Mouse (Mus musculus) myocyte (in vitro differentiated cells): ENCODE data around the gene Cep57l1. TPM values are rescaled to one million over a fixed set of nuclear protein-coding genes. Genes with fewer than 3 reads are reported as not detected.
A peak's percentile ranks its signal among the peaks of the same experiment; 100 is the strongest.

Experiments
- H3K27me3 ChIP-seq: one replicate; pipeline ENCODE4 v1.6.1; 2011; ENCODE audit not compliant: control insufficient read depth, insufficient read depth, insufficient read length
- H3K36me3 ChIP-seq: one replicate; pipeline ENCODE4 v1.6.1; 2011; ENCODE audit not compliant: control insufficient read depth, insufficient read depth
- H3K4me2 ChIP-seq: one replicate; pipeline ENCODE4 v1.6.1; 2011; ENCODE audit warnings: low read depth, control low read depth
- H3K4me3 ChIP-seq: one replicate; pipeline ENCODE4 v1.5.1; 2011; ENCODE audit warnings: mild to moderate bottlenecking, control low read depth, moderate library complexity
- H3K79me2 ChIP-seq: one replicate; pipeline ENCODE4 v1.6.1; 2011; ENCODE audit not compliant: control insufficient read depth, insufficient read depth
- H3ac ChIP-seq: one replicate; pipeline ENCODE4 v1.6.1; 2011; ENCODE audit not compliant: control insufficient read depth, insufficient read length
- CEBPB ChIP-seq: IDR thresholded peaks from 2 replicates; pipeline ENCODE4 v1.6.1; 2011; ENCODE audit warnings: mild to moderate bottlenecking, moderate library complexity; ENCODE audit not compliant: poor library complexity, insufficient read depth, severe bottlenecking
- E2F4 ChIP-seq: IDR thresholded peaks from one replicate; pipeline ENCODE4 v1.6.1; 2011; ENCODE audit warnings: mild to moderate bottlenecking, control low read depth, moderate library complexity; ENCODE audit not compliant: insufficient read depth
- MAX ChIP-seq: IDR thresholded peaks from one replicate; pipeline ENCODE4 v1.6.1; 2011; ENCODE audit warnings: low read depth, mild to moderate bottlenecking, control low read depth
- MYOD1 ChIP-seq, 3 experiments: IDR thresholded peaks; one replicate each; pipeline ENCODE4 v1.6.1; 2011; ENCODE audit warnings: control low read depth in 2 of 3, low read depth in 2 of 3, mild to moderate bottlenecking in 2 of 3, moderate library complexity in 1 of 3; ENCODE audit not compliant: insufficient read length in 2 of 3, control insufficient read depth in 1 of 3
- MYOG ChIP-seq, 3 experiments: IDR thresholded peaks; one replicate each; pipeline ENCODE4 v1.6.1; 2011; ENCODE audit warnings: control low read depth in 2 of 3, low read depth in 2 of 3, mild to moderate bottlenecking in 2 of 3; ENCODE audit not compliant: insufficient read length in 2 of 3, control insufficient read depth in 1 of 3, insufficient read depth in 1 of 3
- POLR2A ChIP-seq: IDR thresholded peaks from one replicate; pipeline ENCODE4 v1.6.1; 2011; ENCODE audit warnings: low read depth, mild to moderate bottlenecking, control low read depth, moderate library complexity; ENCODE audit not compliant: insufficient read length
- POLR2AphosphoS2 ChIP-seq: IDR thresholded peaks from one replicate; pipeline ENCODE4 v1.6.1; 2011; ENCODE audit warnings: low read depth, control low read depth; ENCODE audit not compliant: insufficient read length
- REST ChIP-seq: IDR thresholded peaks from one replicate; pipeline ENCODE4 v1.6.1; 2011; ENCODE audit warnings: mild to moderate bottlenecking, control low read depth, moderate library complexity; ENCODE audit not compliant: insufficient read depth, insufficient read length
- SRF ChIP-seq: IDR thresholded peaks from one replicate; pipeline ENCODE4 v1.6.1; 2011; ENCODE audit warnings: low read depth; ENCODE audit not compliant: control insufficient read depth, insufficient read length
- TCF12 ChIP-seq: IDR thresholded peaks from one replicate; pipeline ENCODE4 v1.6.1; 2011; ENCODE audit warnings: mild to moderate bottlenecking, control low read depth; ENCODE audit not compliant: poor library complexity, insufficient read depth, severe bottlenecking
- TCF3 ChIP-seq: IDR thresholded peaks from one replicate; pipeline ENCODE4 v1.6.1; 2011; ENCODE audit warnings: low read depth, control low read depth; ENCODE audit not compliant: insufficient read length
- USF1 ChIP-seq: IDR thresholded peaks from one replicate; pipeline ENCODE4 v1.6.1; 2011; ENCODE audit warnings: low read depth, mild to moderate bottlenecking, control low read depth, moderate library complexity
- polyA plus RNA-seq: library from polyadenylated mRNA; unstranded; fragments of >200 nt; fragmentation: generic; extraction: Trizol; gene quantifications from one replicate; pipeline ENCODE4 v1.2.1, GENCODE M21; 2012; ENCODE audit warnings: missing spikeins

The Cep57l1 gene
- polyA plus RNA-seq, 1 experiment: 3.3 TPM

GRCm38 (mm10) chr10:41797253-41797652 is 12.4 kb downstream of the Cep57l1 start:
- Histone ChIP-seq H3K79me2 (no peaks in the 10 kb centered on the region), H3K27me3 (no peaks in the 10 kb centered on the region), H3K4me2 (no peak overlapping the region), H3K4me3 (no peak overlapping the region), H3K36me3 (no peaks in the 10 kb centered on the region), H3ac (no peak overlapping the region)
- TF ChIP-seq MAX (no peak), CEBPB (no peak), TCF3 (no peak), TCF12 (no peak), SRF (no peak), POLR2AphosphoS2 (no peak), MYOG (IDR thresholded peaks at IDR 0.05; ENCODE audit: control insufficient read depth in 1 of 3, insufficient read depth in 1 of 3, insufficient read length in 2 of 3, low read depth in 2 of 3) (no peak)

GRCm38 (mm10) chr10:41792375-41792774 is 17.3 kb downstream of the Cep57l1 start:
- Histone ChIP-seq H3K27me3 (no peaks in the 10 kb centered on the region), H3K4me3 (no peak overlapping the region), H3K36me3 (no peaks in the 10 kb centered on the region), H3ac (no peak overlapping the region), H3K79me2 (no peaks in the 10 kb centered on the region), H3K4me2 (no peak overlapping the region)
- TF ChIP-seq SRF (no peak), MYOG (IDR thresholded peaks at IDR 0.05; ENCODE audit: control insufficient read depth in 1 of 3, insufficient read depth in 1 of 3, insufficient read length in 2 of 3, low read depth in 2 of 3) (no peak), TCF3 (no peak), POLR2A (no peak), REST (no peak), POLR2AphosphoS2 (no peak), MYOD1 (IDR thresholded peaks at IDR 0.05; ENCODE audit: control insufficient read depth in 1 of 3, insufficient read length in 2 of 3, low read depth in 2 of 3) (no peak), USF1 (no peak)

GRCm38 (mm10) chr10:41767254-41767653 is 42.4 kb downstream of the Cep57l1 start:
- Histone ChIP-seq H3K27me3 (no peaks in the 10 kb centered on the region), H3K4me2 (no peak overlapping the region), H3ac (no peak overlapping the region), H3K4me3 (no peak overlapping the region), H3K79me2 (no peaks in the 10 kb centered on the region), H3K36me3 (no peaks in the 10 kb centered on the region)
- no peak for TF ChIP-seq POLR2A
- TF ChIP-seq MAX: no peak
- TF ChIP-seq MYOD1 (IDR thresholded peaks at IDR 0.05; ENCODE audit: control insufficient read depth in 1 of 3, insufficient read length in 2 of 3, low read depth in 2 of 3): no peak
- TF ChIP-seq CEBPB: no peak
- TF ChIP-seq REST: no peak
- no peak for TF ChIP-seq TCF12
- no peak for TF ChIP-seq E2F4
- no peak for TF ChIP-seq TCF3
- TF ChIP-seq MYOG (IDR thresholded peaks at IDR 0.05; ENCODE audit: control insufficient read depth in 1 of 3, insufficient read depth in 1 of 3, insufficient read length in 2 of 3, low read depth in 2 of 3): no peak
- no peak for TF ChIP-seq SRF
- no peak for TF ChIP-seq USF1
- TF ChIP-seq POLR2AphosphoS2: no peak

GRCm38 (mm10) chr10:41766280-41766679 is 43.4 kb downstream of the Cep57l1 start:
- H3K4me3 ChIP-seq: no peak overlapping the region
- H3ac ChIP-seq: no peak overlapping the region
- H3K4me2 ChIP-seq: no peak overlapping the region
- no peaks in the 10 kb centered on the region for H3K27me3 ChIP-seq
- no peak for TF ChIP-seq USF1
- no peak for TF ChIP-seq E2F4
- TF ChIP-seq POLR2AphosphoS2: no peak
- TF ChIP-seq MAX: no peak
- no peak for TF ChIP-seq TCF3
- TF ChIP-seq TCF12: no peak
- peak in 1 of 3 experiments; percentile 33 for TF ChIP-seq MYOD1 (IDR thresholded peaks at IDR 0.05; ENCODE audit: control insufficient read depth in 1 of 3, insufficient read length in 2 of 3, low read depth in 2 of 3)
- TF ChIP-seq SRF: no peak
- TF ChIP-seq MYOG (IDR thresholded peaks at IDR 0.05; ENCODE audit: control insufficient read depth in 1 of 3, insufficient read depth in 1 of 3, insufficient read length in 2 of 3, low read depth in 2 of 3): peak in 1 of 3 experiments; percentile 23
- TF ChIP-seq CEBPB: no peak
- TF ChIP-seq REST: no peak
- no peak for TF ChIP-seq POLR2A
- no peaks in the 10 kb centered on the region for H3K36me3 ChIP-seq
- H3K79me2 ChIP-seq: no peaks in the 10 kb centered on the region

- TF ChIP-seq POLR2AphosphoS2: no peak
- no peak for TF ChIP-seq USF1
- TF ChIP-seq CEBPB: no peak
- no peak for TF ChIP-seq TCF12
- TF ChIP-seq REST: no peak
- no peak for TF ChIP-seq MYOG (IDR thresholded peaks at IDR 0.05; ENCODE audit: control insufficient read depth in 1 of 3, insufficient read depth in 1 of 3, insufficient read length in 2 of 3, low read depth in 2 of 3)
- TF ChIP-seq MYOD1 (IDR thresholded peaks at IDR 0.05; ENCODE audit: control insufficient read depth in 1 of 3, insufficient read length in 2 of 3, low read depth in 2 of 3): no peak
- no peak for TF ChIP-seq E2F4
- no peak for TF ChIP-seq SRF
- TF ChIP-seq POLR2A: no peak
- TF ChIP-seq TCF3: no peak
- TF ChIP-seq MAX: no peak
- H3K36me3 ChIP-seq: no peaks in the 10 kb centered on the region
- no peak overlapping the region for H3K4me3 ChIP-seq
- H3K4me2 ChIP-seq: no peak overlapping the region
- no peaks in the 10 kb centered on the region for H3K79me2 ChIP-seq
- H3ac ChIP-seq: no peak overlapping the region
- no peaks in the 10 kb centered on the region for H3K27me3 ChIP-seq
Observed at GRCm38 (mm10) chr10:41765586-41765985, 44.1 kb downstream of the Cep57l1 start.
